Mouse (Mus musculus): Measurements from ENCODE around the gene Aff3.

Gene Aff3

DNA sequence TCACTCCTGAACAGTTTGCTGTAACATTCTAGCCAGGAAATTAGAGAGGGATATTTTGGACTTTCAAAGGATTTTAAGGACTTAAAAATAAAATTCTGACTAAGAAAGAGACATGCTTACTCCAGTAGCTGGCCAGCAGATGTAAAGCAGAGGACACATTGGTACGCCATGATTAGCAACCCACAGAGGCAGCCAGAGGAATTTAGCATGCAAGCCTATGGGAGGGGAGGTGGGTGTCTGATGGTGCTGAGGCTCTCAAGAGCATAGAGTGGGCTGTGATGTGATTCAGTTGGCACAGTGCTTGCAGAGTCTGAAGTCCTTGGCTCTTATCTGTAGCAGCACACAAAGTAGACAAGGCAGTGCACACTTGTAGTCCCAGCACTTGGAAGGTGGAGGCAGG, 376.0 kb downstream of the Aff3 start:
- peak; percentile 95 for DNase-seq (ENCODE audit: low read depth, low spot score)

DNA sequence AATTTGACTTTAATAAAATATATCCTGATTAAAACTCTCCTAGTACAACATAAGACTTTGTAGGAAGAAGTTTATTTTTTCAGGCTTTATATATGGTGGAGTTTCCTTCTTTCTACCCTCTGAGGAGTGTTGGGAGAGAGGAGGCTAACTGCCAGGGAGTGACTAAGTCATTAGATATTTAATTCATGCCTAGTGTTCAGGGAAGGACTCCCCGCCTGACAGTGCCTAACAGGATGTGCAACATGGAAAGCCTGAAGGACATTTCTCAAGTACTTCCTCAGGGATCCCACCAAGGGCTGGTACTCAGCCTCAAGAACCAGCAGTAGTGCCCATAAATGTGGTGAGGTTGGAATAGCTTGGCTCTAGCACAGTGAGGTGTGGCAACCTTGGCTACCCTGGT, 378.2 kb downstream of the Aff3 start:
- DNase-seq (ENCODE audit: low read depth, low spot score), result no peak

DNA sequence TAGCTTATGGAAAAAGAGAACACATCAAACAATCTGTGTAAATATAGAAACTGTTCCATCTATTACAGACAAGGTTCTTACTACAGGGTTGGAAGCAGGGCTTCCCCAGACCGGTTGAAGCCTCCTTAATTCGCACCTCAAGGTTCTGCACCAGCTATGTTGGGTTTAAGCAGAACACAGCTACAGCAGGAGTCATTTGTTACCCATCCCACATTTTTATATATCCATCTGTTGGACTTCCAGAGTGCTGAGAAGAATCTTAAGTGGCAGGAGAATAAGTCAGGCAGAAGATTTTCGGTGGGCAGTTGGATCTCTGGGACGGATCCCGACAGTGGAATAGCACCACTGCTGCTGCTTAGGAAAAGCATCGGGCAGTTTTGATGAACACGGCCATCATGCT, 384.2 kb downstream of the Aff3 start:
- DNase-seq (ENCODE audit: low read depth, low spot score), result peak; percentile 39

DNA sequence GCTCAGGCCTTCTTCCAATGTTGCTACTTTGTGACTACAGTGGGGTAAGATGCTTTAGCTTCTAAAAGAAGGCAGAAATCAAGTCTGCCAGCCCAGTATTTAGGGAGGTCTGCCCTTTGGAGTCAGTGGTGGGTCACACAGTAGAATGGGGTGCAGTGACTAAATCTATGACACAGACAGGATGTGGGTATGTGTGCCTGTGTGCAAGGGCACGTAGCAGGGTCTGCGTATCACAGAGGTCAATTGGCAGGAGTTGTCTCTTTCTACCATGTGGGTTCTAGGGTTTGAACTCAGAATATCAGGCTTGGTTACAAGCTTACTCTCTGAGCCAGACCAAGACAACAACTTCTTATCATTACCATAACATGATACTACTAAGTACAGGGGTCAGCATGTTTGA, 393.4 kb downstream of the Aff3 start:
- DNase-seq (ENCODE audit: low read depth, low spot score), result no peak

DNA sequence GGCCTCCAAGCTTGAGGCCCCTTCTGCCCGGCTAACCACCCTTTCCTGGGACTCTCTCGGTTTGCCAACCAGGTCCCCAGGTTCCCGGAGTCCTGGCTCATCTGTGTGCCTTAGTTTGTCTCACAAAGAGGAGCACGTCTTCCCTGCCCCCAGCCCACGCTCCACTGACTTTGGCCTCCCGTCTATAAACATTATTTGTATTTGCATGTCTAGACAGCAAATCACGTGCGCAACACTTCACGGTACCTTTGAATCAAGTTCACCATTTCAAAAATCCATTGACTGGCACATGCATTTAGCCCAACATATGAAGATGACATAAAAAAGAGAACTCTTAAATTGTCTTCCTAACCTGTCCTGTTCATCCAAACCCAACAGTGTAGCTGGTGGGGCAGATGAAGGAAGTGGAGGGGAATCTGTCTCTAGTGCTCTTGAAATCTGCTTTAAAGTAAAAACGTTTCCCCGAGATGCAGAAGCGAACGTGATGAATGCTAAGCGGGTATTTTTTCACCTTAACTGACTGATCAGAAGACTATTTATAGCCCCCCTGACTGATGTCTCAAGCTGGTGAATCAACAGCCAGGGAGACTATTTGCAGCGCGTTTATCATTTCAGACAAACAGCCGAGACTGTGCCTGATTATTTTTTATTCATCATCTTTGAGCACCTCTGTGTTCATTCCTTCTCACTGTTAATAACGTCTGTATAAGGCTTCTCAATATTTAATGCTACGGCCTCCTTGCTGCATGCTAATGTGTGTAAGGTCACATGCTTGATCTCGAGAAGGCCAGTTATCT, 396.3 kb downstream of the Aff3 start:
- DNase-seq (ENCODE audit: low read depth, low spot score), result peak; percentile 55

DNA sequence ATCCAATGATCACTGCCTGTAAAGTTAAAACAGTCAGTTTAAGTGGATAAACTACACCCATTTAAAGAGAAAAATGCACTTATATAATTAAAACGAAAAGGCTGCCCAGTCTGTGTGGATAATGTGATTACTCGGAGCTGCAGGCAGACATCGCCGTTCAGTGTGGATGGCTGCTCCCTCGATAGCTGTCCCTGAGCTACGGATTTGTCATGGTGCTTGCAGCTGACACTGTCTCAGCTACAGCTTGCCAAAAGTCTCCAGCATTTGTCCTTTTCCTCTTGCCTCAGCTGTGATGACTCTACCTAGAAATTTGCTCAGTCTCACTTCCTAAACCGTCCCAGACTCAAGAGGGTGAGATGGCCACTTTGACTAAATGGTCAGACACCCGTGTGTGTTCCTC, 401.5 kb downstream of the Aff3 start:
- DNase-seq (ENCODE audit: low read depth, low spot score), result peak; percentile 57

DNA sequence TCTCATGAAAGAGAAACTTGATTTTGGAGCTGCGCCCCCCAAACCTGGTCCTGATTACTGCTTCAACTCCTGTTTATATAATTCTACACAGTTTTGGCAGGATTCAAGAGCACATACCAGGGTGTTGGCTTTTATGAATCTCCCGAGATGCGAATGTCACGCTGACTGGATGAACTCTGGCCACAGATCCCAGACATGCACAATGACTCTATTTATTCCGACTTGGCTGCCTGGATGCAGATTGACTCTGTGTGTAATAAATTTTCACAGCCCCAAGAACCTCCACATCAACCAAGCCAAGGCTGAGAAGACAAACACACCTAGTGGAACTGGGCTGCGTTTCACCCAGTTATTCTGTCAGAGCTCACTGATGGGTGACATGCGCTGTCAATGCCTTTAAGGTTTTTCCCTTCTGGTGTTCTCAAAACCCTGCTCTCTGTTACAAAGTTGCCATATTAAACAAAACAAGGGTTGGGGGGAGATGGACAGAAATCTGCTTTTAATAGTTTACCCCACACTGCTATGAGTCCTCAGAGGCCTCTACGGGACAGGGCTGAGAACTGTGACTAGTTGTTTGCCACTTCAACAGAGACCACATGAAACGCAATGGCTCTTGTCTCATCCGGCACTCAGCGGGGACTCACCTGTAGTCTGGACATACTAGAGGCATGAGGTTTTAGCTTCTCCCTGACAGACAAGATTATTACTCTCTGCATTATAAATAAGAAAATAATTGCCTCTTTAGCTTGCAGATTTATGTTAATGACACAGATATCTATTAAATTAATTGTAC, 402.2 kb downstream of the Aff3 start:
- DNase-seq (ENCODE audit: low read depth, low spot score), result no peak

DNA sequence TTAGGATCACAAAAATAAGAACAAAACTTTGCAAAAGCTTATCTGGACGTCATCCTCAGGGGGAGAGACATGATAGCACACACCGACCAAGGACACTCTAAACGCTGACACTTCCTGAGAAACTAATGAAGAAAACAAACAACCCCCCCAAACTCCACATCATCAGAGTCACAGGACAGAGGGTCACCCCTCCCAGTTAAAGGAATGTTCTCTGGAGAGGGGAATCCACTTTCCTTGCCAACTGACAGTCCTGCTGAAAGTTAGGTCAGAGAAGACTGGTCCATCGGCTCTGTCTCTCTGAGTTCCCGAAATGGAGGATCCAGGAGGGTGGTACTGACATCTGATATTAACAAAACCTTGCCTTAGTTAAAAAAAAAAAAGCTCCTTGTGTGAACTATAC, 403.7 kb downstream of the Aff3 start:
- DNase-seq (ENCODE audit: low read depth, low spot score), result no peak

DNA sequence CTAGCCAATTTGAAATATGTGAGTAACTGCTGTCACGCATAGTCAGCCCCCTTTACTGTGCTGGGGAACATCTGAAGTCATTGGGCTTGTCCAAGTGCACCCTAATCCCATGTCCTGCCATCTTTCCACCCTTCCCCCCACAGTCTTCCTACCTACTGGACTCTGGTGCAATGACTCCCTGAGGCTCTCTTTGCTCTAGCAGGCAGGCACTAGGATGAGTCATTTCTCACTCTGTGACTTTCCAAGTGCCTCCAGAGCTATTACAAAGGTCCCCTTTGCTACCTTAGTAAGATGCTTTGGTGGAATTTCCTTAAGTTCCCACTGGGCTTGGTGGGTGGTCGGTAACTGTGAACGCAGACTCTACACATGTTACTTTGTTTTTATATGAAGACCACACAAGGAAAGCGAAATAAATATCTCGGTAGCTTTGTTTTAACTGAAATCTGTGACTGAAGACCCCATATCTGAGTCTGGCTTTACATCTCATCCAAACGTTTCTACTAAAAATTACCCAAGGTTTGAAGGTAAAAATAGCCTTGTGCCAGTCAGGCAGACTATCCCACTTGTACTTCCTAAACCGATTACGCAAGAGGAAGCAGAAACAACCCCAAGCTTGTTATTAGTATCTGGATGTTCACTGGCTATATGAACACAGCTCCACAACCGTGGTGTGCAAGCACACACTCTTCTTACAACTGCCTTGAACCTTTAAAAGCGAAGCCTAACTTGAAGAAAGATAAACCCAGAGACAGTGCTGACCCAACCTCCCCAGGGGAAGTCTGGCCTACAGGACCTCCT, 405.0 kb downstream of the Aff3 start:
- no peak for DNase-seq (ENCODE audit: low read depth, low spot score)

DNA sequence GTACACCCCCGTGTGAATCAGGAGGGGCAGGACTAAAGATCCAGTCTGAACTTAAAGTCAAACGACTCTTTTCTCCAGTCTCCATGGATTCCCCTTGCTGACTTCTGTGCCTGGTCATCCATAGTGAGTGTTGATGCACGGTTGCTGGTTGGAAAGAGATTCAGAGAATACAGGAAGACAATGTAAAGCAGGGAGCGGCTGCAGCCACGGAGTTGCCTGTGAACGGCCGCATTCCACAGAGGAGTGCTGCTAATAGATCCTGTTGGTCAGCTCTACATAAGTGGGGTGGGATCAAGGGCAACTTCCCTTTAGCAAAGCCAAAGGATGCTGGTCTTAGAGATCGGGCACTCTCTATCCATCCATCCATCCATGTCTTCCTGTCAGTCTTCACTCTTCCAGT, 410.3 kb downstream of the Aff3 start:
- DNase-seq (ENCODE audit: low read depth, low spot score), result no peak

DNA sequence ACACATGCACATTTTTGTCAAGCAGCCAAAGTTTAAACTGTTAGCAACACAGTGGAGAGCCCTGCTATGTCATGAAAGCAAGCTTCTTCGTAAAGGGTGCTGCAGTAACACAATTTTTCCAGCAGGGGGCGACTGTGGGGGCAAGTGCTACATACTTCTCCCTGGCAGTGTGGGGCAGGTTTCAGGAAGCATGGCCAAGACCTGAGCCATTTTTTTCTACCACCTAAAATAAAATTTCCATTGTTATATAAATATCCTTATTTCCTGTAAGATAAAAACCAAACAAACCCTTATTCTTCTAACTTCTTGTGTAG, 412.0 kb downstream of the Aff3 start:
- peak; percentile 45 for DNase-seq (ENCODE audit: low read depth, low spot score)

DNA sequence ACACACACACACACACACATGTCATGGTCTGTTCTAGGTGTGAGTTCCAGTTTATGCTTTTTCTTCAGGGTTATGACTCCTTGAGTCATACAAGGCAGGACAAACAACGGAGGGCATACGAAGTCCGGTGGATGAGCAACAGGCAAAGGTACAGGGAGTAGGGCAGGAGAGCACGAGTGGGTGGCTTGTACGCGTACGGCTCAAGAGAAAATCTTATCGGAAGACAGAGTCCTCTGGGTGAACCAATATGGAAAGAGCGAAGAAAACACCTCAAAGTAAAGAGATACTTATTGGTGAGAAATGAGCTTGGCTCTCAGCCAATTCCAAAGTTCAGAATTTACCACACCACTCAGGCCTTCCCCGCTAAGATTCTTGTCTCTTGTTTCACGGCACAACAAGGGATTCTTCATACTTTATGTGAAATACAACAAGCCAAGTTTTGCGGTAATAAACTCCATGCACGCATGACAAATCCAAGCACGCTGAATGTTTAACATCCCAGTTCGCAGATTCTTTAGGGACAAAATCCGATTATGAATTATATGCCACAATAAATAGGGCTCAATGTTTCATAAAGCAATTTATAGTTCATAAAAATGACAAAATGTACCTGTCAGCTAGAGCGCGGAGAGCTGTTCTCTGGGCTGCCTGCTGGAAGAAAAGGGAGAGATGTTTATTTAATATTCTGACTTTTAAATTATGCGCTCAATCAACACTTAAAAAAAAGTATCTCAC, 412.6 kb downstream of the Aff3 start:
- DNase-seq (ENCODE audit: low read depth, low spot score), result no peak

DNA sequence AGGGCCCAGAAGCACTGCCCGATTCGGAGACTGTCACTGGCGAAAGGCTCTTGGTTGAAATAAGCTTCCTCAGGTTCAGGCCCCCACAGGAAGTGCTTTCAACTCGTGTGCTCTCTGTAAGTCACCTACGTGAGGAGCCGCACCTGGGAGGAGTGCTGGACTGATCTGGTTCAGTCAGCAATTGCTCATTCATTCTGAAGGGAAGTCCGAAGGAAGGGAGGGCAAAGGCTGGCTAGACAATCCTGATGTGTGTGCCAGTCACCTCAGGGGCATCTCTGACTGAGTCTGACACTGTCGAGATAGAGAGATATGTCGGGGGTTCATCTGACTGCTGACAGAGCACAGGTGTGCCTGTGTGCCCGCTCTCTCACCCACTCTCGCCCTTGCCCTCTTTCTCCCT, 413.3 kb downstream of the Aff3 start:
- no peak for DNase-seq (ENCODE audit: low read depth, low spot score)

DNA sequence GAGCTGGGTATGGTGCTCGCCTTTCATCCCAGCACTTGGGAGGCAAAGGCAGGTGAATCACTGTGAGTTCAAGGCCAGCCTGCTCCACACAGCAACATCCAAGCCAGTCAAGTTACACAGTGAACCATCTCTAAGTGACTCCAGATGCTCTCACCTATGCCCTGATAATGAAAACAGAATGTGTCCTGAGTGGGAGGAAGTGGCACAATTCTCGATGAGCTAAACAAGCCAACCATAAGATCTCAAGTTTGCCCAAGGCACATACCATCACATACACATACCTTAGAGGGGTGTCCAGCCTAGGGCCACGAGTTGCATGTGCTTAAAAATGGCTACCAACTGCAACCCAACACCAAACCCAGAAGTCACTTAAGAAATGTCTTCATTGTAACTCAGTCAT, 414.5 kb downstream of the Aff3 start:
- no peak for DNase-seq (ENCODE audit: low read depth, low spot score)

DNA sequence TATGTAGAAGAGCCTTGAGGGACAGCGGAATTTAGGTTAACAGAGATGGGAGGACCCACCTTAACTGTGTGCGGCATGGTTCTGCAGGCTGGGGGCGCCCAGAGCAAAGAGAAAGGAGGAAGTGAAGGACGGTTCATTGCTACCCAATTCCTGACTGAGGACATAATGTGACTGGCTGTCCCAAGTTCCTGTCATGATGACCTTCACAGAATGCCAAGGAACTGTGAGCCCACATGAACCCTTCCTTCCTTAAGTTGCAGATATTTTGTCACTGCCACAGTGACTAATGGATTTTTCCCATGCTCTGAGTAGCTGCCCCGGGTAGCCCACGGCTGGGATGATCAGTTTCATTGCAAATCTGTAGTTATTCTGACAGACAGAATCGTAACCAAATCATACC, 415.2 kb downstream of the Aff3 start:
- DNase-seq (ENCODE audit: low read depth, low spot score), result no peak

DNA sequence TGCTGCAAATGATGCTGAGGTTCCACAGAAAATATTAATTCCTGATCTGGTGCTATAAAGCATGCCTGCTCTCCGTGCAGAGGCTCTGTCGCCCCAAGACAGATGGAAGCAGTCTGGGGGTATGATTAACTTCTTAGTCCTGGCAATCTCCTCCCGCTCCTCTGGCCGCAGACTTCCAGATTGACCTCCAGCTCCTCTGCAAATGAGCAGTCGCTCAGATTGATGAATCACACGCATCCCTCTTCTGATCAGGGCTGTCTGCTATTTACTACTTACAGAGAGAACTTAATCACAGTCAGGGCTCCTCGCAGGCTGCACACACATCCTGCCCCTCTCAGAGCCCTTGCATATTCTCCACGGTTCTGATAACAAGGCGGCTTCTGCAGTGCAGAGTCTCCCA, 416.7 kb downstream of the Aff3 start:
- DNase-seq (ENCODE audit: low read depth, low spot score), result no peak

DNA sequence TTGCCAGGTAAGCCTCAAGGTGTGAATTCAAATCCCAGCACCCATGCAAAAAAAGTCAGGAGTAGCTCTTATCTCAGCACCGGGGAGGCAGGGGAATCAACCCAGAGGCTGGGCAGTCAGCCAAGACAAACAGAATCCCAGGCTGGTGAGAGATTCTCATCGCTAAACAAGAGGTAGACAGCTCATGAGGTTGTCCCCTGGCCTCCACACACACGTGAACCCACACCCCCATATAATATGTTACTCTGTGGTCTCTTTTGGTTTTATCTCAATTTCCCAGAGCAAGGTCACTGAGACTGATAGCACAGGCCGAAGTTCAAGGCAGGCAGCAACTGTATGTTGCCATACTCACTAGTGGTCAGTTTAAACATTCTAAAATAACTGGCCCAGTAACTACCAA, 422.2 kb downstream of the Aff3 start:
- DNase-seq (ENCODE audit: low read depth, low spot score), result no peak

DNA sequence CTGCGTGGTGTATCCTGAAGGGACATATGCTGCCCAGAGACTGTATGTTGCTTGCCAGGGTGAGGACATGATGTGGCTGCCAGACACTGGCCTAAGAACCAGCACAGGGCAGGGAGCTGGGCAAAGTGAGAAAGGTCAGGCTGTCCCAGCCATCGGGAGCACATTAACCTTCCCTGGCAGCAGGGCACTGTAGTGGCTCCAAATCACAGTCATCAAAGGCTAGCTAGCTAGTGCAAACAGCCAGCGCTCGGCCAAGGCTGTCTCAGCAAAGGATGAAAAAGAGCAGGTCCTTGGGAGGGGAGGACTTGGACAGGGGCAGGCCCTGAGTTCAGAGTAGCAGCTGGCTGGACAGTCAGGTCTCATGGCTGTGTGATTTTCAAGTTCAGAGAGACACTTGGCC, 423.0 kb downstream of the Aff3 start:
- DNase-seq (ENCODE audit: low read depth, low spot score), result no peak

DNA sequence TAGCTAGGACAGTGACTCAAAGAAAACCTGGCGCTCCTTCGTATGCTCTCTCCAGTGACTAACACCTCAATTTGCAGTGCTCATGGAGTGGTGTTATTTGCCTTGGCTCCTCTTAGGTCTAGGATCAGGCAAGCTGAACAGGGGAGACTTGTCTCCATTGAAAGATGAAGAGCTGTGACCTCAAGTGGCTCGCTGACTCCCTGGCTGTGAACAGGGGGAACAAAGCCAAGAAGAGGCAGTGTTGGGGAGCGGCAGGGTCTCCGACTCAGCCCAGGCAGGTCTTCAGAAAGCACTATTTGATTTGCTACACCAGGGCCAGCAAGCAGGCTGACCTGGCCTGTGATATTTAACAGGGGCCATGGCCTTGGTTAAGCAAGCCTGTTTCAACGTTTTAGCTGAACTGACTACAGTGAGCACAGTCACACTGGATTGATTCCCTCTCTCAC, 423.5 kb downstream of the Aff3 start:
- DNase-seq (ENCODE audit: low read depth, low spot score), result peak; percentile 47

DNA sequence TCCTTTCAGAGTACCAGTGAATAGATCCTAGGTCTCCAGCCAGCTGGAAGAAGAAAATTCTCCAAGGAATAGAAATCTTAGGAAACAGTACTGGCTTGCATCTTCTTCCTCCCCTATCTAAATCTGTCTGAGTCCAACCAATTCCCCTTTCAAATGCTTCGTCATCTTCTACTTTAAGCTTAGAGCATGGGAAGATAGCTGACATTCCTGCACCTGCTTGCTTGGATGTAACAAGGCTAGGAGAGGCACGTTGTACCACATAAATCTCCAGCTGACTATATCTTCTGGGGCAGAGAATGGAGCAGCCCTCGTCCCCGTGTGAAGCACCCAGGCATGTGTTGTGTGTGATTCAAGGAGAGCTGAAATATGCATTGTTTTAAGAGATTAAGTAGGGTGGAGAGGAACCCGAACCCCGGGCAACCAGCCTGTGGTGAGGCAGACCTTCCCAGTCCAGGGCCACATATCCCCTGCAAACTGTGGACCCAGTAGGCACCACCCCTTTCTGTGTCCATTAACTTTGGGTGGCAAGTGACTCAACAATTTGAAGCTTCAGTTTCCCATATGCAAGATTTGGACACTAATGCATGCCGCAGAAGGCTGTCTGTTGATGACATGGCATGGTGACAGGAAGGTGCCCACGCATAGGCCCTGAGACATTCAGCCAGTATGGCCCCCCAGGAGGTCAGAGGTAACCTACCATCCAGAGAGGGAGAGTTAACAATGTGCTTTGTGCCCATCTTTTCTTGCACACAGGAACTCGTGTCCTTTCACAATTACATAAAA, 424.1 kb downstream of the Aff3 start:
- DNase-seq (ENCODE audit: low read depth, low spot score), result peak; percentile 56

DNA sequence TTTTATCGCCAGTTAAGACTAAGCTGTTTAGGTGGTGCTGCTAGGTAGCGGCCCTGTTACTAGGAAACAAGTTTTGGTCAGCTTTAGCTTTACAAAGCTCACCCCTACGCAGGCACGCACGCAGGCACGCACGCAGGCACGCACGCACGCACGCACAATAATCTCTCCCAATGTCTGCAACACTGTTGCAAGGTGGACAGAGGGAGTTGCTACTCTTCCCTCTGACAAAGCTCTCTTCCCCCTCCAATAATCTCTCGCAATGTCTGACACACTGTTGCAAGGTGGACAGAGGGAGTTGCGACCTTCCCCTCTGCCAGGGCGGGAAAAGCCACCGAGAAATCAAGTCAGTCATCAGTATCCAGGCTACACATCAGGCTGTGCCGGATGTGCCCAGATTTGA, 425.2 kb downstream of the Aff3 start:
- DNase-seq (ENCODE audit: low read depth, low spot score), result no peak
